Mouse (Mus musculus) limb, embryonic 11.5 days (tissue): Measurements from ENCODE around the gene Kank2. TPM values are rescaled to one million over a fixed set of nuclear protein-coding genes. Genes with fewer than 3 reads are reported as not detected.
"Not testable (repeated sequence)": the region's sequence is repeated elsewhere in the genome, so short reads cannot be mapped to it uniquely, and the experiment has no call there.

Experiments used
- ATAC-seq: fragments of 200-750 bp; cut with Nextera tagmentation; 2 replicates; pipeline ENCODE4 v1.8.0; 2017; ENCODE audit warnings: low read depth; ENCODE audit not compliant: insufficient number of reproducible peaks, low FRiP score, low TSS enrichment
- DNase-seq: peaks from one replicate; pipeline ENCODE4 v3.0.0-alpha.2; 2015; ENCODE audit warnings: low spot score
- H3K27ac ChIP-seq: fragments of 300-500 bp; sonication (generic); replicated peaks from 2 replicates; pipeline ENCODE4 v1.5.1; 2014; ENCODE audit warnings: low read depth, mild to moderate bottlenecking, low read length
- H3K27me3 ChIP-seq: fragments of 300-500 bp; sonication (generic); 2 replicates; pipeline ENCODE4 v1.6.1; 2014; ENCODE audit warnings: mild to moderate bottlenecking, low read length, mixed read lengths; ENCODE audit not compliant: control insufficient read depth, insufficient read depth
- H3K36me3 ChIP-seq: fragments of 300-500 bp; sonication (generic); 2 replicates; pipeline ENCODE4 v1.6.1; 2014; ENCODE audit warnings: mild to moderate bottlenecking, low read length, moderate library complexity, mixed read lengths; ENCODE audit not compliant: control insufficient read depth, insufficient read depth
- H3K4me1 ChIP-seq: fragments of 300-500 bp; sonication (generic); 2 replicates; pipeline ENCODE4 v1.6.1; 2014; ENCODE audit warnings: low read length, mixed read lengths; ENCODE audit not compliant: control insufficient read depth, insufficient read depth
- H3K4me2 ChIP-seq: fragments of 300-500 bp; sonication (generic); 2 replicates; pipeline ENCODE4 v1.6.1; 2014; ENCODE audit warnings: low read depth, mild to moderate bottlenecking, moderate library complexity; ENCODE audit not compliant: severe bottlenecking
- H3K4me3 ChIP-seq: fragments of 300-500 bp; sonication (generic); 2 replicates; pipeline ENCODE4 v1.5.1; 2014; ENCODE audit warnings: low read depth, low read length
- H3K9ac ChIP-seq: fragments of 300-500 bp; sonication (generic); 2 replicates; pipeline ENCODE4 v1.6.1; 2014; ENCODE audit warnings: mild to moderate bottlenecking, low read length
- H3K9me3 ChIP-seq: fragments of 300-500 bp; sonication (generic); 2 replicates; pipeline ENCODE4 v1.6.1; 2016; ENCODE audit warnings: low read length; ENCODE audit not compliant: control insufficient read depth
- WGBS: fragments of 180-500 bp; shearing (Covaris S2); extraction: QIAGEN DNeasy Blood & Tissue Kit; methylation state at CpG from one replicate; pipeline ENCODE4 v1.1.7; 2014; 5-methylcytosine and 5-hydroxymethylcytosine counted together
- polyA plus RNA-seq: library from polyadenylated mRNA; unstranded; fragments of >200 nt; fragmentation: Nextera tagmentation; extraction: Ambion mirVana; gene quantifications from 2 replicates; pipeline ENCODE4 v1.2.1, GENCODE M21; 2014

Kank2 gene
- polyA plus RNA-seq, 1 experiment from 2014 or later = 11.6 TPM

- Histone ChIP-seq H3K4me1 (peaks cover 3% of the 10 kb centered on the region; the same call in 1 of the 2 replicates), H3K9me3 (no peaks in the 10 kb centered on the region), H3K27ac (no peak overlapping the region; the same call in 1 of the 2 replicates), H3K4me3 (no peak overlapping the region), H3K4me2 (no peak overlapping the region), H3K9ac (no peak overlapping the region), H3K36me3 (peaks cover 17% of the 10 kb centered on the region), H3K27me3 (no peaks in the 10 kb centered on the region)
- ATAC-seq = no peak
- 72% methylated on average over 5 of the region's 5 CpGs for WGBS
- no peak for DNase-seq
Measured at GRCm38 (mm10) chr9:21787654-21788053, 10.9 kb downstream of the Kank2 start.

GRCm38 (mm10) chr9:21786906-21787305 is 11.6 kb downstream of the Kank2 start:
- Histone ChIP-seq H3K27ac (no peak overlapping the region; the same call in 1 of the 2 replicates), H3K4me3 (no peak overlapping the region)
- peak; percentile 19; the same call in 1 of the 2 replicates for ATAC-seq

GRCm38 (mm10) chr9:21786309-21786708 is 12.2 kb downstream of the Kank2 start:
- H3K36me3 ChIP-seq, H3K9ac ChIP-seq, H3K4me1 ChIP-seq, H3K4me3 ChIP-seq, DNase-seq, H3K27me3 ChIP-seq, H3K4me2 ChIP-seq, ATAC-seq, H3K9me3 ChIP-seq, H3K27ac ChIP-seq: not testable (repeated sequence)
- 76% methylated on average over 1 of the region's 2 CpGs for WGBS

More at GRCm38 (mm10) chr9:21786906-21787305, 11.6 kb downstream of the Kank2 start:
- no peak overlapping the region for H3K4me2 ChIP-seq
- WGBS = 8% methylated on average over 6 of the region's 6 CpGs
- peaks cover 15% of the 10 kb centered on the region for H3K36me3 ChIP-seq
- no peaks in the 10 kb centered on the region for H3K9me3 ChIP-seq
- peak; percentile 84 for DNase-seq
- H3K27me3 ChIP-seq = no peaks in the 10 kb centered on the region
- no peak overlapping the region for H3K9ac ChIP-seq
- peaks cover 6% of the 10 kb centered on the region; the same call in 1 of the 2 replicates for H3K4me1 ChIP-seq

- DNase-seq (no peak), ATAC-seq (no peak)
- peaks cover 17% of the 10 kb centered on the region for H3K36me3 ChIP-seq
- H3K27ac ChIP-seq = no peak overlapping the region
- H3K4me1 ChIP-seq = peaks cover 6% of the 10 kb centered on the region; the same call in 1 of the 2 replicates
- no peak overlapping the region for H3K9ac ChIP-seq
- 88% methylated on average over 7 of the region's 7 CpGs for WGBS
- H3K27me3 ChIP-seq = no peaks in the 10 kb centered on the region
- H3K4me3 ChIP-seq = no peak overlapping the region
- H3K9me3 ChIP-seq = no peaks in the 10 kb centered on the region
- no peak overlapping the region for H3K4me2 ChIP-seq
Measured at GRCm38 (mm10) chr9:21784517-21785307, 13.8 kb downstream of the Kank2 start.

- Histone ChIP-seq H3K9ac (no peak overlapping the region), H3K36me3 (peaks cover 35% of the 10 kb centered on the region)
Measured at GRCm38 (mm10) chr9:21781657-21782468, 16.7 kb downstream of the Kank2 start.

GRCm38 (mm10) chr9:21777726-21778125 is 20.8 kb downstream of the Kank2 start:
- 95% methylated on average over 3 of the region's 3 CpGs for WGBS
- Histone ChIP-seq H3K27me3 (no peaks in the 10 kb centered on the region), H3K9me3 (no peaks in the 10 kb centered on the region), H3K27ac (no peak overlapping the region), H3K4me3 (no peak overlapping the region), H3K36me3 (peaks cover 44% of the 10 kb centered on the region), H3K4me2 (no peak overlapping the region), H3K4me1 (0 out of 2 replicates have a peak, but pooled peaks cover 2% of the 10 kb centered on the region), H3K9ac (no peak overlapping the region)
- DNase-seq (no peak), ATAC-seq (no peak)

More at GRCm38 (mm10) chr9:21781657-21782468, 16.7 kb downstream of the Kank2 start:
- H3K9me3 ChIP-seq = no peaks in the 10 kb centered on the region
- no peak overlapping the region for H3K4me3 ChIP-seq
- DNase-seq (peak; percentile 45), ATAC-seq (peak; percentile 40; the same call in 1 of the 2 replicates)
- H3K27me3 ChIP-seq = no peaks in the 10 kb centered on the region
- H3K4me2 ChIP-seq = no peak overlapping the region
- no peak overlapping the region for H3K27ac ChIP-seq
- WGBS = 65% methylated on average over 15 of the region's 15 CpGs
- peaks cover 2% of the 10 kb centered on the region; the same call in 1 of the 2 replicates for H3K4me1 ChIP-seq

- H3K9ac ChIP-seq = no peak overlapping the region
- peaks cover 39% of the 10 kb centered on the region for H3K36me3 ChIP-seq
- H3K27me3 ChIP-seq = no peaks in the 10 kb centered on the region
- ATAC-seq = no peak
- DNase-seq = no peak
- H3K4me2 ChIP-seq = no peak overlapping the region
- peaks cover 4% of the 10 kb centered on the region; the same call in 1 of the 2 replicates for H3K4me1 ChIP-seq
- no peak overlapping the region for H3K27ac ChIP-seq
- H3K9me3 ChIP-seq = no peaks in the 10 kb centered on the region
- H3K4me3 ChIP-seq = no peak overlapping the region
- 95% methylated on average over 16 of the region's 16 CpGs for WGBS
Measured at GRCm38 (mm10) chr9:21774353-21774752, 24.2 kb downstream of the Kank2 start.

GRCm38 (mm10) chr9:21773396-21773795 is 25.1 kb downstream of the Kank2 start:
- H3K4me1 ChIP-seq = peaks cover 12% of the 10 kb centered on the region
- H3K36me3 ChIP-seq = peaks cover 39% of the 10 kb centered on the region
- H3K9ac ChIP-seq, H3K9me3 ChIP-seq, ATAC-seq, H3K27ac ChIP-seq, H3K4me3 ChIP-seq, H3K27me3 ChIP-seq, DNase-seq, H3K4me2 ChIP-seq: not testable (repeated sequence)
- 83% methylated on average over 5 of the region's 5 CpGs for WGBS
